Mouse (Mus musculus) midbrain, embryonic 16.5 days (tissue): Measurements from ENCODE around the gene Jchain. TPM values are rescaled to one million over a fixed set of nuclear protein-coding genes. Genes with fewer than 3 reads are reported as not detected.
"Not testable (repeated sequence)": the region's sequence is repeated elsewhere in the genome, so short reads cannot be mapped to it uniquely, and the experiment has no call there.

Source experiments
- ATAC-seq: fragments of 200-750 bp; cut with Nextera tagmentation; 2 replicates; pipeline ENCODE4 v1.8.0; 2017; ENCODE audit warnings: moderate TSS enrichment
- H3K27ac ChIP-seq: fragments of 300-500 bp; sonication (generic); 2 replicates; pipeline ENCODE4 v1.5.1; 2014; ENCODE audit warnings: mild to moderate bottlenecking, low read length, mixed read lengths
- H3K27me3 ChIP-seq: fragments of 300-500 bp; sonication (generic); 2 replicates; pipeline ENCODE4 v1.6.1; 2014; ENCODE audit warnings: low read depth, low read length, mixed read lengths; ENCODE audit not compliant: control insufficient read depth, insufficient read depth
- H3K36me3 ChIP-seq: fragments of 300-500 bp; sonication (generic); 2 replicates; pipeline ENCODE4 v1.6.1; 2014; ENCODE audit warnings: mild to moderate bottlenecking, low read length, moderate library complexity, mixed read lengths; ENCODE audit not compliant: control insufficient read depth, insufficient read depth
- H3K4me1 ChIP-seq: fragments of 300-500 bp; sonication (generic); 2 replicates; pipeline ENCODE4 v1.6.1; 2014; ENCODE audit warnings: mild to moderate bottlenecking, low read length, mixed read lengths; ENCODE audit not compliant: control insufficient read depth, insufficient read depth
- H3K4me2 ChIP-seq: fragments of 300-500 bp; sonication (generic); 2 replicates; pipeline ENCODE4 v1.6.1; 2014; ENCODE audit warnings: mild to moderate bottlenecking, low read length, mixed read lengths
- H3K4me3 ChIP-seq: fragments of 300-500 bp; sonication (generic); 2 replicates; pipeline ENCODE4 v1.5.1; 2014; ENCODE audit warnings: low read depth, mild to moderate bottlenecking, low read length, moderate library complexity, mixed read lengths
- H3K9ac ChIP-seq: fragments of 300-500 bp; sonication (generic); 2 replicates; pipeline ENCODE4 v1.6.1; 2014; ENCODE audit warnings: low read depth, low read length, mixed read lengths
- H3K9me3 ChIP-seq: fragments of 300-500 bp; sonication (generic); replicated peaks from 2 replicates; pipeline ENCODE4 v1.6.1; 2014; ENCODE audit warnings: mild to moderate bottlenecking, low read length, mixed read lengths; ENCODE audit not compliant: control insufficient read depth, poor library complexity, severe bottlenecking
- WGBS: fragments of 180-500 bp; shearing (Covaris S2); extraction: QIAGEN DNeasy Blood & Tissue Kit; methylation state at CpG from one replicate; pipeline ENCODE4 v1.1.7; 2014; 5-methylcytosine and 5-hydroxymethylcytosine counted together
- polyA plus RNA-seq: library from polyadenylated mRNA; unstranded; fragments of >200 nt; fragmentation: Nextera tagmentation; extraction: Ambion mirVana; gene quantifications from 2 replicates; pipeline ENCODE4 v1.2.1, GENCODE M21; 2015

Jchain gene
- polyA plus RNA-seq, 1 experiment from 2014 or later: 0.44 TPM

DNA sequence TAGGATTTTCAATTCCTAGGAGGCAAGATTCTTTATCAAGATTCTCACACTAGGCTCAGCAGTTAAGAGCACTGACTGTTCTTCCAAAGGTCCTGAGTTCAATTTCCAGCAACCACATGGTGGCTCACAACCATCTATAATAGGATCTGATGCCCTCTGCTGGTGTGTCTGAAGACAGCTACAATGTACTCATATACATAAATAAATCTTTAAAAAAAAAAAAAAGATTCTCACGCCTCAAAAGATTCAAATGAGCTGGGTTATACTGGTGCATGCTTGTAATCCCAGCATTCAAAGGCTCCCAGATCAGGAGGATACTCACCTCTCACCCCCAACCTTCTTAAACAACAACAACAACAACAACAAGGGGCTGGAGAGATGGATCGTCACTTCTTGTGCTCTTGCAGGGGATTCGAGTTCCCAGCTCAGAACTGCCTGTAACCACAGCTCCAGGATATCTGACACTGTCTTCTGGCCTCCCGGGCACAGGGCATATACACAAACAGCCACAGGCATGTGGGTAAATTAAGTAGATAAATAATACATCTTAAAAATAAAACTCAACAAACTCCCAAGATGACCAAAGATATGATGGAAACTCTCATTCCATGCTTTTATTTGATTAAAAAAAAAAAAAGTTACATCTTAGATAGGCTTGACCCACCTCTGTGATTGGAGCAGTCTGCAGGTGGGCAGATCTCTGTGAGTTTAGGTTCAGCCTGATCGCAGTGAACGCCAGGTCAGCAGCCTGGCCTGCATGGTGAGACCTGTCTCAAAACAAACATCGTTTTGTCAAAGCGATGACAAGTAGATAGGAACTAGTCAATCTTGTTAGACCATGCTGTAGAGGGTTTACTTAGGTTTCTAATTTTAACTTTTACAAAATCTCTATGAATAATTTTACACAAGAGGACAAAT, 35.4 kb upstream of the Jchain start:
- no peaks in the 10 kb centered on the region for H3K36me3 ChIP-seq
- no peak overlapping the region for H3K27ac ChIP-seq
- H3K4me1 ChIP-seq: peaks cover 13% of the 10 kb centered on the region
- no peak for ATAC-seq
- no peak overlapping the region for H3K4me3 ChIP-seq
- WGBS: 78% methylated on average over 8 of the region's 8 CpGs
- no peaks in the 10 kb centered on the region for H3K9me3 ChIP-seq
- no peaks in the 10 kb centered on the region for H3K27me3 ChIP-seq
- no peak overlapping the region for H3K9ac ChIP-seq
- no peak overlapping the region for H3K4me2 ChIP-seq

DNA sequence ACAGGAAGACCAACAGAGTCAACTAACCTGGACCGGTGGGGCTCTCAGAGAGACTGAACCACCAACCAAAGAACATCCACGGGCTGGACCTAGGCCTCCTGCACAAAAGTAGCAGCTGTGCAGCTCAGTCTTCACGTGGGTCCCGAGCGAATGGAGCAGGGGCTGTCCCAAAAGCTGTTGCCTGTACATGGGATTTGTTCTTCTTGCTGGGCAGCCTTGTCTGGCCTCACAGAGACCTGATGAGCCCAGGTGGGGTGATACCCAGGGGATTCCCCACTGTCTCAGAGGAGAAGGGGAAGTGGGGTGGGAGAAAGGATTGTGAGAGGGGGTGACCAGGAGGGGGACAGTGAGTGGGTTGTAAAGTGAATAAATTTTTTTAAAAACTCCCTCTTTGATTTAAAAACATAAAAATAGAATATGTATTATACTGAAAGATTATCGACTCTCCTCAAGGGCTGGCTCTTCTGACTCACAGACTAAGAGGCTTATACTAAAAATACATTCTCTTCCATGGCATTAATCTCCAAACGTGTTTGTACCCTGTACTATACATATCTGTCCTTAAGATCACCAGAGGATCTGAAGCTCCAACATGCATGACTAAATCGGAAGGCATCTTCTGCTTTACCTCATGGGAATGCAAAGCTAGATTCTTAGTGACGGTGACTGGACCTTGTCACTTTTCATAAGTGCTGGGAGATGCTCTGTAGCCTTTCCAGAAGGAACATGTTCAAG, 33.6 kb upstream of the Jchain start:
- Histone ChIP-seq H3K27me3 (no peaks in the 10 kb centered on the region), H3K9ac (no peak overlapping the region), H3K36me3 (no peaks in the 10 kb centered on the region), H3K9me3 (no peaks in the 10 kb centered on the region), H3K27ac (no peak overlapping the region), H3K4me1 (peaks cover 8% of the 10 kb centered on the region), H3K4me3 (no peak overlapping the region), H3K4me2 (no peak overlapping the region)
- WGBS: 87% methylated on average over 9 of the region's 9 CpGs
- ATAC-seq: no peak

DNA sequence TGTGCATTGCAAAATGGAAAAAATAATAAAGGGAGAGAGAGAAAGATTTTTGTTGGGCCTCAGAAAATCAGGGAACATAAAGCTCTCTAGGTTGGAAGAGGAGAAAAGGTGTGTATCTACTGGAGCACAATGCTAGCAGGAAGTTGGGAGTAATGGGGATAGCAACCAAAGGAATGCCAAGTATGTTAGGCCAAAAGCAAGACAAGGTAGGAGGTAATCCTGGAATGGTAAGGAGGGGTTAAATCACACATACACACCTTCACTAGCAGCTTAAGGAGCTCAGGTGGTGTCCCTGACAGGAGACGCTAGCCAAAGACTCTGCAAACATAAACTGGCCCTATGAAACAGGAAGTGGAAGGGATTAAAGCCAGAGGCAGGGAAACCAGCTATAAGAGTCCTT, 31.3 kb upstream of the Jchain start:
- WGBS: 64% methylated on average over 1 of the region's 1 CpGs
- H3K4me2 ChIP-seq: no peak overlapping the region
- H3K4me3 ChIP-seq: no peak overlapping the region
- no peaks in the 10 kb centered on the region for H3K36me3 ChIP-seq
- peaks cover 20% of the 10 kb centered on the region for H3K4me1 ChIP-seq
- no peak overlapping the region for H3K9ac ChIP-seq
- no peak overlapping the region for H3K27ac ChIP-seq
- H3K9me3 ChIP-seq: no peaks in the 10 kb centered on the region
- no peak for ATAC-seq
- H3K27me3 ChIP-seq: no peaks in the 10 kb centered on the region

DNA sequence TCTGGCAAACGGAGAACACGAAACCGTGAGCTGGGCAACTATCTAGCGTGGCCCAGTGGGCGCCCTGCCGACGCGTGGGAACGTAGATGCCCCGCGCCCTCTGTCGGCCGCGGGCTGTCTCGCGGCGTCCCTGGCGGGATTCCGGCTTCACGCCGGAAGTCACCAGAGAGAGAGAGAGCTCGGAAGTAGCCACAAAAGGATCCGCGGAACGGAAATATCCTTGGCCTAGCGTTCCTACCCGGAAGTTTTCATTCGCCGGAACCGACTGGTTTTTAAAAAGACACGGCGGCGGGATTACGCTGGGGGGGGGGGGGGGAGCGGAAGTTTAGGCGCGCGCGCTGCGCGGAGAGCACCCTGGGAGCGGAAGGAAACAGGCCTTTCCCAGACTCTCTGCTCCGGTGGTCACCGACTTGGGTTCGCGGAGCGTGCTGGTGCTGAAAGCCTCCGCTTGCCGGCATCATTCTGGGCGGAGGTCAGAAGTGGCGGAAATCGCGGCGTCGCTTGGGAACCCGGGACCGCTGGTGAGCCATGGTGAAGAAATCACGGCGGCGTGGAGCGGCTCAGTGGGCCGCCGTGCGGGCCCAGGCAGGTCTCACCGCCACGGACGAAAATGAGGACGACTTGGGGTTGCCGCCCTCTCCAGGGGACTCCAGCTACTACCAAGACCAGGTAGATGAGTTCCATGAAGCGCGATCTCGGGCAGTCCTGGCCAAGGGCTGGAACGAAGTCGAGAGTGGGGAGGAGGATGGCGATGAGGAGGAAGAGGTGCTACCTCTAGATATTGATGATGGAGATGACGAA, 26.6 kb upstream of the Jchain start, which contains the start of gene Utp3:
Gene Utp3 (plus strand): TSS at position 377 of the 801 bp plus-strand sequence.
- Histone ChIP-seq H3K4me3 (peak within 1 kb of the TSS; percentile 89), H3K4me1 (peaks cover 21% of the 10 kb centered on the region), H3K9ac (peak within 1 kb of the TSS; percentile 86), H3K9me3 (no peaks in the 10 kb centered on the region), H3K27me3 (no peaks in the 10 kb centered on the region), H3K27ac (peak within 1 kb of the TSS; percentile 92), H3K36me3 (no peaks in the 10 kb centered on the region), H3K4me2 (peak within 1 kb of the TSS; percentile 96)
- peak; percentile 97 for ATAC-seq
- under 1% methylated on average over 70 of the region's 76 CpGs for WGBS

DNA sequence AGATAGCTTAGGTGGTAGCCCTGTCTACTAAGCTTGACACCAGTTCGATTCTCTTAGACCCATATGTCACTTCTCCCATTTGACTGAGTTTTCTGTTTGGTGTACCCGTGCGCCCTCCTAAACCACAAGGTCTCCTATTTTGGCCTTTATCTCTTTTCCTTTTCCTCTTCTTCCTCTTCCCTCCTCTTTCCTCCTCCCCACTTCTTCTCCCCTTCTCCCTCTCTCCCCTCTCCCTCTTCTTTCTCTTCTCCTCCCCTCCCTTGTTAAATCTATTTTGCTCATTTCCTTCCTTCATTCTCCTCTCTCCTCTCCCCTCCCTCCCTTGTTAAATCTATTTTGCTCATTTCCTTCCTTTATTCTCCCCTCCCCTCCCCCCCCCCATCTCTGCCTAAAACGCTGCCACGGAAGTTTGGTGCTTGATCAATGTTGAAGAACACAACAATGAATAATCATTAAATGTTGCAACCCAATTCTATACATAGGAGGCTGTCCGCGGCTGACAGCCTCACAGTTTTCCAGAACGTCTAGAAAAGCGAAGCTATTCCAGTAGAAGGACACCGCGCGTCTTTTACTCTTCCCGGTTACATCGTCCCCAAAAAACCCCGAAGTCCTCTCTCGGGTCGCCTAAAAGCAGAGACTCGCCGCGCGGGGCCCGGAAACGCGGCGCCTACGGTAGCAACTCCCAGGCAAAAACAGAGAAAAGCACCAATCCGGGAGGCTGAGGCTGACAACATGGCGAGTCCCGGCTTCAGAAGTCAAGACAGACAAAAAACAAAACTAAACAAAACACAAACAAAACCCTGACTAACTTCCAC, 25.8 kb upstream of the Jchain start:
- peak overlapping the region; percentile 76 for H3K9ac ChIP-seq
- 7% methylated on average over 29 of the region's 29 CpGs for WGBS
- H3K4me3 ChIP-seq: peak overlapping the region; percentile 89
- H3K27me3 ChIP-seq: no peaks in the 10 kb centered on the region
- peak overlapping the region; percentile 67 for H3K4me2 ChIP-seq
- no peaks in the 10 kb centered on the region for H3K9me3 ChIP-seq
- ATAC-seq: peak; percentile 76
- H3K36me3 ChIP-seq: no peaks in the 10 kb centered on the region
- H3K4me1 ChIP-seq: peaks cover 21% of the 10 kb centered on the region
- H3K27ac ChIP-seq: peak overlapping the region; percentile 92

DNA sequence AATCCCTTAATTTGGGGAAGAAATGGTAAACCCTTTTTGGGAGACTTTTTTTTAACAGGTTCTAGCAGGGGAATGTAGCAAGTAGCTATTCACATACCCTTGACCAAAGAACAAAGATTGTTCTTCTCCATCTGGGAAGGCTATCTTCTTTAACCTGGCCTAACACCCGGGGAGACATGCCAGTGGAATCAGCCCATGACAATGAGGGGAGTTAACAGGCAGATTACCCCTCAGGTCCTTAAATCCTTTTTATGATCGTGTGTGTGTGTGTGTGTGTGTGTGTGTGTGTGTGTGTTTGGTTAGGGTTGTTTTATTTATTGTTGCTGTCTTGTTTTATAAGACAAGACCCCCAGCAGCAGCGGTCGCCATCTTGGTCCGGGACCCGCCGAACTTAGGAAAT, 17.8 kb upstream of the Jchain start:
- WGBS: 89% methylated on average over 7 of the region's 7 CpGs
- ATAC-seq: no peak
- Histone ChIP-seq H3K4me1 (no peaks in the 10 kb centered on the region), H3K9ac (no peak overlapping the region), H3K27me3 (no peaks in the 10 kb centered on the region), H3K36me3 (no peaks in the 10 kb centered on the region), H3K9me3 (no peaks in the 10 kb centered on the region), H3K27ac (no peak overlapping the region), H3K4me3 (no peak overlapping the region), H3K4me2 (no peak overlapping the region)

DNA sequence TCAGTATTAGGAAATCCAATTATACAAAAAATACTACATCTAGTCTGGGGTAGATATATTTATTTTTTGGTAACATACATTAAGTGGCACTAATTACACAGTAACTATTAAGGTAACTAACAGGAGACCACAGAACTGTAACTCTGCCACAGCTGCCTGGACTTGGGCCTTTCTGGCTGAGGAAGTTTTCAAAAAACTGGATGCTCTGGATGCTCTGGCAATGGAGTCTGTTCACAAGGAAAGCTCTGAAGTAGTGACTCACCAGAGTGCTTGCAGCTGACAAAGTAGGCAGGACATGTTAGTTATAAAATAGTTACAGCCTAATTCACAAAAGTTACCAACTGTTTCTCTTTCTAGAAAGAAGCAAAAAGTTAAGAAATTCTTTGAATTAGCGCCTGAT, 16.7 kb upstream of the Jchain start:
- H3K4me2 ChIP-seq, H3K4me1 ChIP-seq, H3K27me3 ChIP-seq, H3K4me3 ChIP-seq, H3K9ac ChIP-seq, ATAC-seq, H3K9me3 ChIP-seq, H3K27ac ChIP-seq, H3K36me3 ChIP-seq: not testable (repeated sequence)
- 95% methylated on average over 1 of the region's 1 CpGs for WGBS

DNA sequence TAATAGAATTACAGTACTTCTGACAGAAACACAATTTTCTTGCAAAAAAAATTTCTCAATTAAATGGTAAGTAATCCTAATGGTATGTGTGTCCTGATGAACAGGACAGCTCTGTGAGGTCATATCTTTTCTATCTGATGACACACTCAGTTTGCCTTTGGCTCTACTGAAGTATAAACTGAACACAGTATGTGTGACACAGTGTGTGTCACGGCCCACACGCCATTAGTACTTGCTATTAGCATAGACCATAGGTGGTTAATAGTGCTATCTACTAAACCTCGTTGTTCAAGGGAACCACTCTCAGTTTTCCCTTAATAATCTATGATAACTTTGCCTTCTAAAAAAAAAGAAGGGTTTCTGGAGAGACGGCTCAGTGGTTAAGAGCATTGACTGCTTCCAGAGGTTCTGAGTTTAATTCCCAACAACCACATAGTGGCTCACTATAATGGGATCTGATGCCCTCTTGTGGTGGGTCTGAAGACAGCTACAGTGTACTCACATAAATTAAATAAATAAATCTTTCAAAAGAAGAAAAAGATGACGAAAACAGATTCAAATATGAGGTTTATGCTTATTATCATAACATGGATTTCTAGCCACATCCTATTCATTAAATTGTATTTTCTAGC, 15.1 kb upstream of the Jchain start:
- 60% methylated on average over 5 of the region's 5 CpGs for WGBS
- Histone ChIP-seq H3K4me1 (no peaks in the 10 kb centered on the region), H3K27ac (no peak overlapping the region), H3K4me3 (no peak overlapping the region), H3K9me3 (no peaks in the 10 kb centered on the region), H3K27me3 (no peaks in the 10 kb centered on the region), H3K9ac (no peak overlapping the region), H3K36me3 (no peaks in the 10 kb centered on the region), H3K4me2 (no peak overlapping the region)
- ATAC-seq: peak; percentile 64; the same call in 1 of the 2 replicates
